Mouse (Mus musculus) liver, adult 2 months (tissue): ENCODE measurements around the gene Slc4a1ap. TPM values are rescaled to one million over a fixed set of nuclear protein-coding genes. Genes with fewer than 3 reads are reported as not detected.
A peak's percentile ranks its signal among the peaks of the same experiment; 100 is the strongest.

Source experiments
- DNase-seq: peaks from one replicate; pipeline ENCODE4 v3.0.0-alpha.2; 2011; ENCODE audit warnings: low read depth, low spot score; ENCODE audit errors: extremely low read depth
- H3K27ac ChIP-seq: fragments of 200-500 bp; replicated peaks from 2 replicates; pipeline ENCODE4 v1.5.1; 2012; ENCODE audit warnings: low read depth, mild to moderate bottlenecking, control low read depth, inconsistent platforms, low read length; ENCODE audit not compliant: insufficient read depth
- H3K27me3 ChIP-seq: fragments of 200-500 bp; 2 replicates; pipeline ENCODE4 v1.6.1; 2012; ENCODE audit warnings: mild to moderate bottlenecking, moderate library complexity, low read length, inconsistent platforms; ENCODE audit not compliant: control insufficient read depth, insufficient read depth
- H3K36me3 ChIP-seq: fragments of 200-500 bp; 2 replicates; pipeline ENCODE4 v1.6.1; 2012; ENCODE audit warnings: low read length, inconsistent platforms; ENCODE audit not compliant: control insufficient read depth, insufficient read depth
- H3K4me1 ChIP-seq: fragments of 200-500 bp; 2 replicates; pipeline ENCODE4 v1.6.1; 2011; ENCODE audit warnings: low read length; ENCODE audit not compliant: control insufficient read depth, insufficient read depth
- H3K4me3 ChIP-seq: fragments of 200-500 bp; 2 replicates; pipeline ENCODE4 v1.5.1; 2011; ENCODE audit warnings: low read depth, mild to moderate bottlenecking, control low read depth, low read length, moderate library complexity; ENCODE audit not compliant: insufficient read depth
- H3K79me2 ChIP-seq: fragments of 200-500 bp; 2 replicates; pipeline ENCODE4 v1.6.1; 2012; ENCODE audit warnings: inconsistent platforms, mild to moderate bottlenecking, low read length, moderate library complexity; ENCODE audit not compliant: control insufficient read depth, insufficient read depth
- H3K9ac ChIP-seq: fragments of 200-500 bp; 2 replicates; pipeline ENCODE4 v1.6.1; 2012; ENCODE audit warnings: low read depth, mild to moderate bottlenecking, control low read depth, inconsistent platforms, low read length
- CTCF ChIP-seq: fragments of 200-500 bp; IDR thresholded peaks from 2 replicates; pipeline ENCODE4 v1.5.1; 2011; ENCODE audit warnings: low read depth, low read length, control low read depth
- POLR2A ChIP-seq: fragments of 200-500 bp; IDR thresholded peaks from 2 replicates; pipeline ENCODE4 v1.6.1; 2011; ENCODE audit warnings: low read length, control low read depth; ENCODE audit not compliant: insufficient read depth; ENCODE audit errors: extremely low read depth
- WGBS: fragments of 180-500 bp; shearing (Covaris S2); methylation state at CpG from one replicate; pipeline ENCODE4 v1.1.7; 2018; 5-methylcytosine and 5-hydroxymethylcytosine counted together
- polyA plus RNA-seq: library from polyadenylated mRNA; depleted of rRNA; stranded (reverse); fragments of >200 nt; gene quantifications from 2 replicates; pipeline ENCODE4 v1.2.3, GENCODE M21; 2012; rRNA removed
- total RNA-seq: library from RNA; depleted of rRNA; stranded (reverse); fragments of >200 nt; gene quantifications from 2 replicates; pipeline ENCODE4 v1.2.3, GENCODE M21; 2014; rRNA removed

The Slc4a1ap gene
- total and polyA plus RNA-seq, 2 experiments = 8.1 to 13.2 TPM

- Histone ChIP-seq H3K4me1 (no peaks in the 10 kb centered on the region), H3K9ac (no peak overlapping the region), H3K27ac (no peak overlapping the region), H3K27me3 (no peaks in the 10 kb centered on the region), H3K4me3 (no peak overlapping the region), H3K79me2 (no peaks in the 10 kb centered on the region), H3K36me3 (no peaks in the 10 kb centered on the region)
- no peak for DNase-seq
- TF ChIP-seq POLR2A (no peak), CTCF (no peak)
- 87% methylated on average over 7 of the region's 7 CpGs for WGBS
Measured at GRCm38 (mm10) chr5:31601162-31601722, 74.4 kb downstream of the Slc4a1ap start.

GRCm38 (mm10) chr5:31602377-31602776 lies 75.6 kb downstream of the Slc4a1ap start:
- Histone ChIP-seq H3K4me1 (no peaks in the 10 kb centered on the region), H3K4me3 (no peak overlapping the region), H3K36me3 (no peaks in the 10 kb centered on the region), H3K27me3 (no peaks in the 10 kb centered on the region), H3K27ac (no peak overlapping the region), H3K9ac (no peak overlapping the region), H3K79me2 (no peaks in the 10 kb centered on the region)
- peak; percentile 8 for DNase-seq
- TF ChIP-seq CTCF (no peak), POLR2A (no peak)
- 92% methylated on average over 1 of the region's 1 CpGs for WGBS

DNA sequence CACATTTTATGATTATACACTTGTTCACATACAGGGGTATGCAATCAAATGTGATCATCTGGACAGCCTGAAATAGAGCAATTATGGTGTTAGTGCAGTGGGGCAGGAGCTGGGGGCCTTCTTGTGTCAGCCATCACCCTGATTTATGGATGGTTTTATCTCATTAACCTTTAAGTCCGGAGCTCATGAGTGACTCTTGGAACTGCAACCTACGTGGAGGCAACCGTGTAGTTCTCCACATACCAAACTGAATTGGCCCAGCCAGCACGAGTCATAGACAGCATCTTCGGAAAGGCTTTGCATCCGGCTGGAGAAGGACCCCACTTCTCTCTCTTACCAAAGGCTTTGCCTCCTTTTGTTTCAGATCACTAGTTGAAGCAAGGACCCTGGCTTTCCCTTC lies 77.0 kb downstream of the Slc4a1ap start:
- no peak overlapping the region for H3K4me3 ChIP-seq
- H3K27me3 ChIP-seq = no peaks in the 10 kb centered on the region
- H3K4me1 ChIP-seq = no peaks in the 10 kb centered on the region
- DNase-seq = no peak
- TF ChIP-seq CTCF (no peak), POLR2A (no peak)
- 91% methylated on average over 6 of the region's 6 CpGs for WGBS
- no peaks in the 10 kb centered on the region for H3K79me2 ChIP-seq
- no peak overlapping the region for H3K27ac ChIP-seq
- no peaks in the 10 kb centered on the region for H3K36me3 ChIP-seq
- H3K9ac ChIP-seq = no peak overlapping the region

DNA sequence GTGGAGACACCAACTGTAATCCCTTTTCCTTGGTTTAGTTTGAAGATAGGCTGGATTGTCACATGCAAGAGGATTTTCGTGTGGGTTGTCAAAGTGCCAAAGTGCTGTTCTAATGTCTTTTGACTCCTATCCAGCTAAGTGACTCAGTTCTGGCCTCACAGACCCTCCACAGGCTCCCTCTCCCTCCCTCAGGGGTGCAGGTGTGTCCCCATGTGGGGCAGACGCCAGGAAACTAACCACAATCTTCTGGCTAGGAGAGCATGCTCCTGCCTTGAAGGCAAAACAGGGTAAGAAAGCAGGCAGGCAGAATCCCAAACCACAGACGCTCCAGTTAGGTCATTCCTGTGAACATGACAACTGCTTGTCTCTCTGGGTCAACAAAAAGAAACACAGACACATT lies 79.4 kb downstream of the Slc4a1ap start:
- no peak overlapping the region for H3K9ac ChIP-seq
- H3K79me2 ChIP-seq = no peaks in the 10 kb centered on the region
- H3K4me3 ChIP-seq = no peak overlapping the region
- H3K36me3 ChIP-seq = no peaks in the 10 kb centered on the region
- no peaks in the 10 kb centered on the region for H3K27me3 ChIP-seq
- no peak overlapping the region for H3K27ac ChIP-seq
- WGBS = 74% methylated on average over 3 of the region's 3 CpGs
- H3K4me1 ChIP-seq = no peaks in the 10 kb centered on the region
- DNase-seq = no peak
- TF ChIP-seq POLR2A (no peak), CTCF (no peak)

Other genes starting within 250 kb of the Slc4a1ap start
- gene Ift172, start 235.9 kb upstream of the Slc4a1ap start, total RNA-seq = 17.8 and 20.1 TPM in 2 replicates
- 11.0 and 11.7 TPM in 2 replicates for gene Ift172, start 235.9 kb upstream of the Slc4a1ap start, polyA plus RNA-seq
- gene Fndc4, start 230.9 kb upstream of the Slc4a1ap start, total RNA-seq = 30.6 and 34.8 TPM in 2 replicates
- 90.7 and 97.7 TPM in 2 replicates for gene Fndc4, start 230.9 kb upstream of the Slc4a1ap start, polyA plus RNA-seq
- gene Gckr, start 229.6 kb upstream of the Slc4a1ap start, total RNA-seq = 113 and 114 TPM in 2 replicates
- 199 and 282 TPM in 2 replicates for gene Gckr, start 229.6 kb upstream of the Slc4a1ap start, polyA plus RNA-seq
- 8.1 and 9.0 TPM in 2 replicates for gene Zfp512, start 74.6 kb upstream of the Slc4a1ap start, total RNA-seq
- gene Zfp512, start 74.6 kb upstream of the Slc4a1ap start, polyA plus RNA-seq = 4.6 and 4.9 TPM in 2 replicates
- not detected in 2 replicates for gene 4930548H24Rik, start 41.3 kb upstream of the Slc4a1ap start, total RNA-seq
- not detected in 2 replicates for gene 4930548H24Rik, start 41.3 kb upstream of the Slc4a1ap start, polyA plus RNA-seq
- 8.5 and 9.5 TPM in 2 replicates for gene Gpn1, start 32.3 kb upstream of the Slc4a1ap start, total RNA-seq
- 13.2 and 19.0 TPM in 2 replicates for gene Gpn1, start 32.3 kb upstream of the Slc4a1ap start, polyA plus RNA-seq
- 6.8 and 7.9 TPM in 2 replicates for gene Supt7l, start 812 bp downstream of the Slc4a1ap start, total RNA-seq
- gene Supt7l, start 812 bp downstream of the Slc4a1ap start, polyA plus RNA-seq = 6.6 and 6.8 TPM in 2 replicates
- 60.8 and 65.1 TPM in 2 replicates for gene Mrpl33, start 69.9 kb downstream of the Slc4a1ap start, total RNA-seq
- gene Mrpl33, start 69.9 kb downstream of the Slc4a1ap start, polyA plus RNA-seq = 8.6 and 11.5 TPM in 2 replicates
- 15.8 and 18.4 TPM in 2 replicates for gene Rbks, start 170.6 kb downstream of the Slc4a1ap start, total RNA-seq
- gene Rbks, start 170.6 kb downstream of the Slc4a1ap start, polyA plus RNA-seq = 11.4 and 11.6 TPM in 2 replicates
- 18.9 and 25.0 TPM in 2 replicates for gene Babam2, start 170.7 kb downstream of the Slc4a1ap start, total RNA-seq
- gene Babam2, start 170.7 kb downstream of the Slc4a1ap start, polyA plus RNA-seq = 16.0 and 20.1 TPM in 2 replicates